Mouse (Mus musculus) liver, embryonic 13.5 days (tissue): ENCODE data around the gene Narf. TPM values are rescaled to one million over a fixed set of nuclear protein-coding genes. Genes with fewer than 3 reads are reported as not detected.

Experiments used
- ATAC-seq: fragments of 200-750 bp; cut with Nextera tagmentation; 2 replicates; pipeline ENCODE4 v1.8.0; 2017; ENCODE audit warnings: low read depth, mild to moderate bottlenecking, moderate number of reproducible peaks, moderate library complexity
- DNase-seq: peaks from one replicate; pipeline ENCODE4 v3.0.0; 2022
- H3K27ac ChIP-seq: fragments of 300-500 bp; sonication (generic); 2 replicates; pipeline ENCODE4 v1.5.1; 2015; ENCODE audit warnings: moderate library complexity, mild to moderate bottlenecking, inconsistent platforms
- H3K27me3 ChIP-seq: fragments of 300-500 bp; sonication (generic); 2 replicates; pipeline ENCODE4 v1.6.1; 2015; ENCODE audit warnings: mild to moderate bottlenecking, inconsistent platforms
- H3K36me3 ChIP-seq: fragments of 300-500 bp; sonication (generic); 2 replicates; pipeline ENCODE4 v1.6.1; 2015; ENCODE audit warnings: mild to moderate bottlenecking, inconsistent platforms
- H3K4me1 ChIP-seq: fragments of 300-500 bp; sonication (generic); replicated peaks from 2 replicates; pipeline ENCODE4 v1.6.1; 2015; ENCODE audit warnings: inconsistent platforms
- H3K4me2 ChIP-seq: fragments of 300-500 bp; sonication (generic); 2 replicates; pipeline ENCODE4 v1.6.1; 2015; ENCODE audit warnings: inconsistent platforms, mild to moderate bottlenecking, moderate library complexity
- H3K4me3 ChIP-seq: fragments of 300-500 bp; sonication (generic); replicated peaks from 2 replicates; pipeline ENCODE4 v1.5.1; 2015; ENCODE audit warnings: mild to moderate bottlenecking, inconsistent platforms
- H3K9ac ChIP-seq: fragments of 300-500 bp; sonication (generic); 2 replicates; pipeline ENCODE4 v1.6.1; 2015; ENCODE audit warnings: mild to moderate bottlenecking, inconsistent platforms
- H3K9me3 ChIP-seq: fragments of 300-500 bp; sonication (generic); replicated peaks from 2 replicates; pipeline ENCODE4 v1.6.1; 2016; ENCODE audit warnings: inconsistent platforms
- WGBS: fragments of 180-500 bp; shearing (Covaris S2); methylation state at CpG from one replicate; pipeline ENCODE4 v1.1.7; 2015; ENCODE audit not compliant: insufficient replicate concordance; 5-methylcytosine and 5-hydroxymethylcytosine counted together
- polyA plus RNA-seq: library from polyadenylated mRNA; unstranded; fragments of >200 nt; fragmentation: Nextera tagmentation; extraction: Ambion mirVana; gene quantifications from 2 replicates; pipeline ENCODE4 v1.2.1, GENCODE M21; 2015

Narf gene
- 101 and 117 TPM in 2 replicates for polyA plus RNA-seq

GRCm38 (mm10) chr11:121236564-121237344 is at the start of gene Narf:
Gene Narf (plus strand): TSS chr11:121237253.
- Histone ChIP-seq H3K36me3 (peaks cover 29% of the 10 kb centered on the region), H3K4me1 (peaks cover 65% of the 10 kb centered on the region), H3K27ac (peak within 1 kb of the TSS; percentile 99), H3K4me2 (peak within 1 kb of the TSS; percentile 77), H3K27me3 (no peaks in the 10 kb centered on the region), H3K9ac (peak within 1 kb of the TSS; percentile 95), H3K4me3 (peak within 1 kb of the TSS; percentile 87), H3K9me3 (no peaks in the 10 kb centered on the region)
- under 1% methylated on average over 50 of the region's 50 CpGs for WGBS
- ATAC-seq: peak; percentile 93
- DNase-seq: peak; percentile 100

- Histone ChIP-seq H3K4me2 (no peak overlapping the region), H3K4me3 (no peak overlapping the region), H3K27me3 (no peaks in the 10 kb centered on the region), H3K4me1 (no peaks in the 10 kb centered on the region), H3K27ac (no peak overlapping the region), H3K36me3 (no peaks in the 10 kb centered on the region), H3K9me3 (no peaks in the 10 kb centered on the region), H3K9ac (no peak overlapping the region)
- no peak for ATAC-seq
- DNase-seq: no peak
- 72% methylated on average over 3 of the region's 3 CpGs for whole genome bisulfite sequencing
Measured at GRCm38 (mm10) chr11:121189681-121190080, 47.4 kb upstream of the Narf start.

- Histone ChIP-seq H3K4me2 (no peak overlapping the region), H3K36me3 (no peaks in the 10 kb centered on the region), H3K27ac (no peak overlapping the region), H3K9me3 (no peaks in the 10 kb centered on the region), H3K9ac (no peak overlapping the region), H3K4me3 (no peak overlapping the region), H3K4me1 (no peaks in the 10 kb centered on the region), H3K27me3 (no peaks in the 10 kb centered on the region)
- WGBS: 32% methylated on average over 2 of the region's 2 CpGs
- DNase-seq (no peak), ATAC-seq (no peak)
Measured at GRCm38 (mm10) chr11:121192742-121193141, 44.3 kb upstream of the Narf start.

- no peak for ATAC-seq
- H3K27ac ChIP-seq: no peak overlapping the region
Measured at GRCm38 (mm10) chr11:121193415-121193814, 43.6 kb upstream of the Narf start.

GRCm38 (mm10) chr11:121198622-121199021 is 38.4 kb upstream of the Narf start:
- Histone ChIP-seq H3K27ac (no peak overlapping the region), H3K4me1 (peaks cover 11% of the 10 kb centered on the region), H3K4me2 (no peak overlapping the region), H3K36me3 (no peaks in the 10 kb centered on the region), H3K9ac (no peak overlapping the region), H3K9me3 (no peaks in the 10 kb centered on the region), H3K4me3 (no peak overlapping the region), H3K27me3 (no peaks in the 10 kb centered on the region)
- 53% methylated on average over 2 of the region's 2 CpGs for WGBS
- ATAC-seq (no peak), DNase-seq (no peak)

More at GRCm38 (mm10) chr11:121193415-121193814, 43.6 kb upstream of the Narf start:
- no peaks in the 10 kb centered on the region for H3K9me3 ChIP-seq
- H3K27me3 ChIP-seq: no peaks in the 10 kb centered on the region
- H3K4me1 ChIP-seq: no peaks in the 10 kb centered on the region
- no peaks in the 10 kb centered on the region for H3K36me3 ChIP-seq
- WGBS: 70% methylated on average over 3 of the region's 3 CpGs
- no peak overlapping the region for H3K4me2 ChIP-seq
- H3K4me3 ChIP-seq: no peak overlapping the region
- DNase-seq: no peak
- H3K9ac ChIP-seq: no peak overlapping the region

GRCm38 (mm10) chr11:121199851-121200250 is 37.2 kb upstream of the Narf start:
- Histone ChIP-seq H3K4me3 (no peak overlapping the region), H3K4me1 (peaks cover 19% of the 10 kb centered on the region), H3K9me3 (no peaks in the 10 kb centered on the region), H3K36me3 (no peaks in the 10 kb centered on the region), H3K27me3 (no peaks in the 10 kb centered on the region), H3K27ac (no peak overlapping the region), H3K9ac (no peak overlapping the region), H3K4me2 (no peak overlapping the region)
- ATAC-seq: no peak
- 71% methylated on average over 4 of the region's 4 CpGs for WGBS
- no peak for DNase-seq

GRCm38 (mm10) chr11:121200781-121201180 is 36.3 kb upstream of the Narf start:
- no peak for ATAC-seq
- Histone ChIP-seq H3K4me2 (no peak overlapping the region), H3K4me1 (peaks cover 24% of the 10 kb centered on the region), H3K4me3 (no peak overlapping the region), H3K9ac (no peak overlapping the region), H3K36me3 (no peaks in the 10 kb centered on the region), H3K27ac (no peak overlapping the region), H3K27me3 (no peaks in the 10 kb centered on the region), H3K9me3 (no peaks in the 10 kb centered on the region)
- no peak for DNase-seq
- WGBS: 71% methylated on average over 6 of the region's 6 CpGs

GRCm38 (mm10) chr11:121201436-121202198 is 35.4 kb upstream of the Narf start:
- Histone ChIP-seq H3K4me2 (no peak overlapping the region), H3K9ac (no peak overlapping the region), H3K27ac (peak overlapping the region; percentile 29; the same call in 1 of the 2 replicates), H3K4me1 (peaks cover 24% of the 10 kb centered on the region), H3K9me3 (no peaks in the 10 kb centered on the region), H3K4me3 (no peak overlapping the region), H3K27me3 (no peaks in the 10 kb centered on the region), H3K36me3 (no peaks in the 10 kb centered on the region)
- ATAC-seq (no peak), DNase-seq (peak; percentile 9)
- 61% methylated on average over 11 of the region's 11 CpGs for WGBS

- Histone ChIP-seq H3K27ac (no peak overlapping the region), H3K27me3 (no peaks in the 10 kb centered on the region), H3K4me1 (peaks cover 24% of the 10 kb centered on the region), H3K9ac (peak overlapping the region; percentile 8; the same call in 1 of the 2 replicates), H3K4me3 (peak overlapping the region; percentile 76), H3K36me3 (0 out of 2 replicates have a peak, but pooled peaks cover 6% of the 10 kb centered on the region), H3K9me3 (no peaks in the 10 kb centered on the region), H3K4me2 (peak overlapping the region; percentile 96)
- 3% methylated on average over 5 of the region's 5 CpGs for WGBS
- no peak for DNase-seq
- ATAC-seq: no peak
Measured at GRCm38 (mm10) chr11:121203859-121204160, 33.2 kb upstream of the Narf start.

- peak; percentile 99 for ATAC-seq
- Histone ChIP-seq H3K9me3 (no peaks in the 10 kb centered on the region), H3K27me3 (no peaks in the 10 kb centered on the region), H3K4me1 (peaks cover 24% of the 10 kb centered on the region), H3K4me2 (peak within 1 kb of the TSS; percentile 96), H3K27ac (peak within 1 kb of the TSS; percentile 72), H3K4me3 (peak within 1 kb of the TSS; percentile 76), H3K9ac (peak within 1 kb of the TSS; percentile 77), H3K36me3 (0 out of 2 replicates have a peak, but pooled peaks cover 6% of the 10 kb centered on the region)
- WGBS: under 1% methylated on average over 70 of the region's 70 CpGs
- DNase-seq: peak; percentile 97
Measured at GRCm38 (mm10) chr11:121204161-121205006, 32.7 kb upstream of the Narf start, which contains the start of the genes Hexdc and Ogfod3. Gene Hexdc (plus strand): TSS chr11:121204433. Gene Ogfod3 (minus strand): TSS chr11:121204711.

GRCm38 (mm10) chr11:121216831-121217230 is 20.2 kb upstream of the Narf start:
- H3K36me3 ChIP-seq: peaks cover 49% of the 10 kb centered on the region
- no peak overlapping the region for H3K9ac ChIP-seq
- H3K27me3 ChIP-seq: no peaks in the 10 kb centered on the region
- H3K4me3 ChIP-seq: no peak overlapping the region
- WGBS: 78% methylated on average over 3 of the region's 3 CpGs
- no peak overlapping the region for H3K27ac ChIP-seq
- ATAC-seq: no peak
- DNase-seq: no peak
- H3K4me1 ChIP-seq: no peaks in the 10 kb centered on the region
- no peak overlapping the region for H3K4me2 ChIP-seq
- H3K9me3 ChIP-seq: no peaks in the 10 kb centered on the region
